Mouse (Mus musculus) heart, postnatal 0 days (tissue): ENCODE data around the gene Ablim1. TPM values are rescaled to one million over a fixed set of nuclear protein-coding genes. Genes with fewer than 3 reads are reported as not detected.
A peak's percentile ranks its signal among the peaks of the same experiment; 100 is the strongest.

Experiments used
- ATAC-seq: fragments of 200-750 bp; cut with Nextera tagmentation; 2 replicates; pipeline ENCODE4 v1.8.0; 2017; ENCODE audit warnings: low read depth, moderate number of reproducible peaks, moderate library complexity; ENCODE audit not compliant: insufficient read depth
- DNase-seq: peaks from one replicate; pipeline ENCODE4 v3.0.0-alpha.2; 2016; ENCODE audit warnings: low spot score
- H3K27ac ChIP-seq: fragments of 300-500 bp; sonication (generic); 2 replicates; pipeline ENCODE4 v1.5.1; 2014; ENCODE audit warnings: low read depth, mild to moderate bottlenecking
- H3K27me3 ChIP-seq: fragments of 300-500 bp; sonication (generic); 2 replicates; pipeline ENCODE4 v1.6.1; 2014; ENCODE audit warnings: low read length, mixed read lengths; ENCODE audit not compliant: control insufficient read depth, insufficient read depth
- H3K36me3 ChIP-seq: fragments of 300-500 bp; sonication (generic); replicated peaks from 2 replicates; pipeline ENCODE4 v1.6.1; 2014; ENCODE audit warnings: low read length, mixed read lengths; ENCODE audit not compliant: control insufficient read depth, insufficient read depth
- H3K4me1 ChIP-seq: fragments of 300-500 bp; sonication (generic); 2 replicates; pipeline ENCODE4 v1.6.1; 2014; ENCODE audit warnings: antibody characterized with exemption; ENCODE audit not compliant: control insufficient read depth, insufficient read depth
- H3K4me2 ChIP-seq: fragments of 300-500 bp; sonication (generic); 2 replicates; pipeline ENCODE4 v1.6.1; 2014; ENCODE audit warnings: low read depth, mild to moderate bottlenecking, low read length, moderate library complexity
- H3K4me3 ChIP-seq: fragments of 300-500 bp; sonication (generic); 2 replicates; pipeline ENCODE4 v1.5.1; 2014; ENCODE audit warnings: low read depth, low read length
- H3K9ac ChIP-seq: fragments of 300-500 bp; sonication (generic); replicated peaks from 2 replicates; pipeline ENCODE4 v1.6.1; 2014; ENCODE audit warnings: low read depth, low read length, mixed read lengths
- H3K9me3 ChIP-seq: fragments of 300-500 bp; sonication (generic); replicated peaks from 2 replicates; pipeline ENCODE4 v1.6.1; 2016; ENCODE audit warnings: low read length; ENCODE audit not compliant: control insufficient read depth
- CTCF ChIP-seq: IDR thresholded peaks from 2 replicates; pipeline ENCODE4 v1.5.1; 2016; ENCODE audit warnings: antibody characterized with exemption, control low read depth, low read depth
- EP300 ChIP-seq: IDR thresholded peaks from 2 replicates; pipeline ENCODE4 v1.6.1; 2016; ENCODE audit warnings: antibody characterized with exemption, low read depth
- WGBS: fragments of 180-500 bp; shearing (Covaris S2); extraction: QIAGEN DNeasy Blood & Tissue Kit; methylation state at CpG from one replicate; pipeline ENCODE4 v1.1.7; 2014; 5-methylcytosine and 5-hydroxymethylcytosine counted together
- polyA plus RNA-seq: library from polyadenylated mRNA; unstranded; fragments of >200 nt; fragmentation: Nextera tagmentation; extraction: Ambion mirVana; gene quantifications from 2 replicates; pipeline ENCODE4 v1.2.1, GENCODE M21; 2015
- total RNA-seq: library from RNA; depleted of rRNA; stranded (reverse); fragments of >200 nt; gene quantifications from 2 replicates; pipeline ENCODE4 v1.2.3, GENCODE M21; 2014; ENCODE audit warnings: low replicate concordance; rRNA removed

Ablim1 gene
- total RNA-seq (169 and 235 TPM in 2 replicates), polyA plus RNA-seq (82.6 and 106 TPM in 2 replicates)

- H3K27me3 ChIP-seq: no peaks in the 10 kb centered on the region
- peak; percentile 59 for DNase-seq
- peak within 1 kb of the TSS; percentile 84 for H3K27ac ChIP-seq
- peak within 1 kb of the TSS; percentile 63 for H3K4me3 ChIP-seq
- H3K36me3 ChIP-seq: no peaks in the 10 kb centered on the region
- peak within 1 kb of the TSS; percentile 68 for H3K9ac ChIP-seq
- TF ChIP-seq EP300 (0 out of 2 replicates have a peak, but pooled peaks have one; percentile 14), CTCF (0 out of 2 replicates have a peak, but pooled peaks have one; percentile 11)
- peak; percentile 92 for ATAC-seq
- no peaks in the 10 kb centered on the region for H3K4me1 ChIP-seq
- under 1% methylated on average over 51 of the region's 52 CpGs for WGBS
- no peaks in the 10 kb centered on the region for H3K9me3 ChIP-seq
- peak within 1 kb of the TSS; percentile 70 for H3K4me2 ChIP-seq
Measured at GRCm38 (mm10) chr19:57314346-57315012, at the start of gene Ablim1. TSS of gene Ablim1 (minus strand) at chr19:57314919.

GRCm38 (mm10) chr19:57363538-57363937 is 48.8 kb upstream of the Ablim1 start:
- Histone ChIP-seq H3K4me3 (no peak overlapping the region), H3K4me1 (peaks cover 68% of the 10 kb centered on the region), H3K9me3 (no peaks in the 10 kb centered on the region), H3K36me3 (peaks cover 2% of the 10 kb centered on the region), H3K27me3 (no peaks in the 10 kb centered on the region), H3K27ac (no peak overlapping the region), H3K4me2 (peak overlapping the region; percentile 61), H3K9ac (no peak overlapping the region)
- 81% methylated on average over 7 of the region's 7 CpGs for WGBS
- no peak for DNase-seq
- TF ChIP-seq EP300: no peak
- no peak for TF ChIP-seq CTCF
- ATAC-seq: no peak

GRCm38 (mm10) chr19:57363076-57363475 is 48.4 kb upstream of the Ablim1 start:
- peak overlapping the region; percentile 61 for H3K4me2 ChIP-seq
- H3K4me3 ChIP-seq: peak overlapping the region; percentile 84
- DNase-seq: no peak
- TF ChIP-seq CTCF (no peak), EP300 (no peak)
- 25% methylated on average over 7 of the region's 7 CpGs for WGBS
- 0 out of 2 replicates have a peak overlapping the region, but pooled peaks have one; percentile 4 for H3K27ac ChIP-seq
- H3K4me1 ChIP-seq: peaks cover 68% of the 10 kb centered on the region
- H3K9me3 ChIP-seq: no peaks in the 10 kb centered on the region
- no peaks in the 10 kb centered on the region; the same call in 1 of the 2 replicates for H3K36me3 ChIP-seq
- H3K27me3 ChIP-seq: no peaks in the 10 kb centered on the region
- H3K9ac ChIP-seq: no peak overlapping the region
- ATAC-seq: no peak

GRCm38 (mm10) chr19:57362586-57362985 is 47.9 kb upstream of the Ablim1 start:
- H3K4me1 ChIP-seq: peaks cover 63% of the 10 kb centered on the region
- DNase-seq: no peak
- H3K4me2 ChIP-seq: peak overlapping the region; percentile 61
- WGBS: 38% methylated on average over 5 of the region's 5 CpGs
- peak overlapping the region; percentile 29; the same call in 1 of the 2 replicates for H3K9ac ChIP-seq
- H3K27ac ChIP-seq: 0 out of 2 replicates have a peak overlapping the region, but pooled peaks have one; percentile 4
- TF ChIP-seq EP300 (no peak), CTCF (no peak)
- H3K27me3 ChIP-seq: no peaks in the 10 kb centered on the region
- H3K9me3 ChIP-seq: no peaks in the 10 kb centered on the region
- peak overlapping the region; percentile 84 for H3K4me3 ChIP-seq
- no peaks in the 10 kb centered on the region; the same call in 1 of the 2 replicates for H3K36me3 ChIP-seq
- no peak for ATAC-seq

GRCm38 (mm10) chr19:57361939-57362307 is 47.2 kb upstream of the Ablim1 start:
- H3K9me3 ChIP-seq: no peaks in the 10 kb centered on the region
- ATAC-seq (no peak), DNase-seq (no peak)
- 21% methylated on average over 3 of the region's 3 CpGs for WGBS
- peak overlapping the region; percentile 96 for H3K27ac ChIP-seq
- H3K36me3 ChIP-seq: no peaks in the 10 kb centered on the region; the same call in 1 of the 2 replicates
- peak overlapping the region; percentile 84 for H3K4me3 ChIP-seq
- no peaks in the 10 kb centered on the region for H3K27me3 ChIP-seq
- peak overlapping the region; percentile 61 for H3K4me2 ChIP-seq
- H3K9ac ChIP-seq: peak overlapping the region; percentile 96
- no peak for TF ChIP-seq CTCF
- no peak for TF ChIP-seq EP300
- peaks cover 58% of the 10 kb centered on the region for H3K4me1 ChIP-seq
